Mouse (Mus musculus): Measurements from ENCODE around the gene Ythdf1.
A peak's percentile ranks its signal among the peaks of the same experiment; 100 is the strongest.

Gene Ythdf1

DNA sequence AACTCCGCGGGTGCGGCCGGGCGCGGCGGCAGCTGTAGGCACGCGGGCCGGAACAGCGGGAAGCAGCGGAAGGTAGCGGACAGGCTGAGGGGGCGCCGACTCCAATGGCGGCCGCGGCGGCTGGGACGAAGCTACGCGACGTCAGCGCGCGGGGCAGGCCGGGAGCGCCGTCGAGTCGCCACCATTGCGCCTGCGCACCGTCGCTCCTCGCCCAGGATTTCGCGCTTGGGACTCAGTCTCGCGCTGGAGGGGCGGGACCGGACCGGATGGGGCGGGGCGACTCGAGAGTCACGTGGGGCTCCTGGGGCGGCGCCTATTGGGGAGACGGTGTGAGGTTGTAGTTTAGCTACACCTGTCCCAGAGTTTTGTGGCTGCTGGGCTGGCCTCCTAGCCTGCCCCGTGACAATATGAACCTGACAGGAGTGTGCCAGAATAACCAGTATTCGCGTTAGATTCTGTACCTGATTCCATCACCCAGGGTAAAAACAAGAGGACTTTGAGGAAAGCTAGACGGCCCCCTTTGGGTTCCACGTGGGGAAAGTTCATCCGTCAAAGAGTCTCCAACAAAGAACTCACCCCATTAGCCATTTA is at the start of gene Ythdf1:
Gene Ythdf1, minus strand, starts transcription at position 140 of the 591 bp plus-strand sequence.
- DNase-seq (ENCODE audit: low spot score) = peak; percentile 99

DNA sequence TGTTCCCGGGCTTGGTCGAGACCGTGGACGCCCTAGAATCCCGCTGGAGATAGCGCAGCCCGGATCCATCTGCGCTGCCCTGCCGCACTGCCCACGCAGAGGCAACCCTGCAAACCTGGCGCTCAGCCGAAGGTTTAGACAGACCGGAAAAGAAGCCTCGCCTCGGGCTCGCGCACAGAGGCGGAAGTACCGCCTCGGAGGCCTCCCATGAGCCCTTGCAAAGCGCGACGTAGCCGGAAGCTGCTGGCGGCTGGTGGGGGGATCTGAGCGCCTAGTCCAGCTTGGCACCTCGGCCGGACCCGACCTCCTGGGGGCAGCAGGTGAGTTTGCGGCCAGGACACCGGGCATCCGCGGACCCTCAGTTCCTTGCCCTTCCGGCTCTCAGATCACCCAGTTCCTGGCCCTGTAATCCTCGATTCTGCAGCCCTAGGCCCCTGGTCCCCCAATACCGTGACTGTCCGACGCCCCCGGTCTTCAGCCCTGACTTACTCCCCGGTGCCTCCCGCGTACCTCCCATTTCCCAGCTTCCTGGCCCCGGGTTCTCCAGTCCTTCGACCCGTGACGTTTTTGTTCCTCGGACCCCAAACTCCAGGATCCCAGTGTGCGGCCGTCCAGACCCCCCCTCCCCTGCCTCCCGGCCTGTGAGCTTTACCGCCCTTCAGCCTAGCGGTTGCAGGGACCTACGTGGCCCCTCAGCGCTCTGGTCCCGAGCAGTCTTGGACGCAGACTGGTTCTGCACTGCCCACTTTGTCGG is 46.4 kb upstream of the Ythdf1 start, which contains the start of gene Arfgap1:
Gene Arfgap1, plus strand, starts transcription at position 216 of the 754 bp plus-strand sequence.
- peak; percentile 95 for DNase-seq (ENCODE audit: low spot score)

DNA sequence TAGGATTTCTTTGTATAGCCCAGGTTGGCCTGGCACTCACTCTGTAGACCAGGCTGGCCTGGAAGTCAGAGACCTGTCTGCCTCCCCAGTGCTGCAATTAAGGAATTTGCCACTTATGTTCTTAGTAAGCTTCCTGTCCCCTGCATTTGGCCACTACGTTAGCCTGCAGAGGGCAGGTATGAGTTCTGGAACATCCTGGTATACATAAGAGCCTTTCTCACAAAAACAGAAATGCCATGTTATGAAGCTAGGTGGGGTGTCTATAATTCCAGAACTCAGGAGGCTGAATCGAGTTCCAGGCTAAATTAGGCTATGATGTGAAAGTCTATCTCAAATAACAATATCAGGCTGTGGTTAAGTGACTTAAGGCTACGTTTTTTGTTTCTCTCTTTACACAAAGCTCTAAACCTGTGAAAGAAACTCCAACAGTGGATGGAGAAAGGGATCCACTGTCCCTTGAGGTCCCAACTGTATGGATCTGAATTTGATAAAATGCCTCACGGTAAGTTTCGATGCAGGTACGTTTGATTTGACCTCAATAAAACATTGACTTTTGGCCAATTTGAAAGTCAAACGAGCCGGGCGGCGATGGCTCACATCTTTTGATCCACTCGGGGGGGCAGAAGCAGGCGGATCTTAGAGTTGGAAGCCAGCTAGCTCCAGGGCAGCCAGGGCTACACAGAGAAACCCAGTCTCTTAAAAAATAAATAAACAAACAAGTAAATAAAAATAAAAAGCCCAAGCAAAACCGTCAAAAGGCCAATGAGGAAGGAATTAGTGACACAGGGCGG is 45.5 kb upstream of the Ythdf1 start:
- DNase-seq (ENCODE audit: low spot score) = no peak

DNA sequence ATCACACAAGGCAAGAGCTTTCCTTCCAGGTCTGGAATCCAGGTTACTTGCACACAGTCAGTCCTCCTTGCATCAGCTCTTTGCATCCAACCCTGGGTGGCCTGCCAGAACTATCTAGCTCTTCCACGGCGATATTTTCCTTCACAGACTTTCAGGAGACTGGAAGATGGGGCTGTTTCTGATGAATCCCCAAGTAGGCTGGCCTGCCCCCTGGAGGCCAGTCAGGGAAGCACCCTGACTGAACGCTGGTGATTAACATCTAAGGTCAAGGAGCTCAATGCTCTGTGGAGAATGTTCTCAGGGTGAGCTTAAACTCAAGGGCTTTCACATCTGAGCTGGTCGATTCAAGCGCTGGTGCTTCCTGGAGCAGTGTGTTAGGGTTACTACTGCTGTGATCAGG is 43.2 kb upstream of the Ythdf1 start:
- DNase-seq (ENCODE audit: low spot score) = peak; percentile 79

DNA sequence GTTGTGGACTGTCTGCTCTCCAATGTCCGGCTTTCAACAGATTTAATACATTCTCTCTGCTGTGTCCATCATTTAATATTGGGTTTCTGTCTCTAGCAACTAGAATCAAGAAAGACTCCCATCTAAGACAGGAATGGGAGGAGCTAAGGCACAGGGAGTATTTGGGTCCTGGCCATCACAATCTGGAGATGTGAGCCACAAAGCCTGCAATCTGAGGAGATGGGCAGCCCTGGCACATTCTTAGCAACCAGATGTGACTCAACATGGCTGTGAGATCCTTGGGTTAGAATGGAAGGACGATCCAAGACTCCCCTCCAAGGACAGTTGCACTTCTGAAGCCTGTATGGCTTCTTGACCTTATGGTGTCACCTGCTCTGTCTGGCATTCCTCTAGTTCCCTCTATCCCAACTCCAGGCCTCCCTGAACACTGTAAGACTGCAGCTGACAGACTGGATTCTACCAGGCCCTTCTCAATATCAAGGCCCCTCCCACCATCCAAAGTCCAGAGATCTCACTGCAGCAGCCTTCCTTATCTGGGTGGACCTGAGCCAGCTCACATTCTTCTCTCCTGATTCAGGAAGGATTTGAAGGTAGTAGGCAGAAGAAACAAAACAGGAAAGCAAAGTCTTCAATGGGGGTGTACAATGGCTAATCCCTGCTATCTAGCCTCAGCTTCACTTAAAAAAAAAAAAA is 42.0 kb upstream of the Ythdf1 start:
- peak; percentile 46 for DNase-seq (ENCODE audit: low spot score)

DNA sequence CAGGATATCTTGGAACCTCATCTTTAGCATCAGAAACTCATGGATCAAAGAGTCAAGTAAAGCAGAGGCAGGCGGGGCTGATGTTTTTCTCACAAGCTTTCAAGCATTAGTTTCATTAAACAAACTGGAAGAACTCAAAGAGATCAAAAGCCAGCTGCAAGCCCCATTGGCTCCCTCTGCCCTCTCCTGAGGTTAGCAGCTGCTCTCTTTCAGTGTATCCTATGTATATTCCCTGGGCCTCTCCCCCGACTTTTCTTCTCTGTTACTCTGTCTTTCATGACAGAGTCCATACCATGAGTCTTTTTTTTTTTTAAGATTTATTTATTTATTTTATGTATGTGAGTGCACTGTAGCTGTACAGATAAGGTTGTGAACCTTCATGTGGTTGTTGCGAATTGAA is 39.4 kb upstream of the Ythdf1 start:
- no peak for DNase-seq (ENCODE audit: low spot score)

DNA sequence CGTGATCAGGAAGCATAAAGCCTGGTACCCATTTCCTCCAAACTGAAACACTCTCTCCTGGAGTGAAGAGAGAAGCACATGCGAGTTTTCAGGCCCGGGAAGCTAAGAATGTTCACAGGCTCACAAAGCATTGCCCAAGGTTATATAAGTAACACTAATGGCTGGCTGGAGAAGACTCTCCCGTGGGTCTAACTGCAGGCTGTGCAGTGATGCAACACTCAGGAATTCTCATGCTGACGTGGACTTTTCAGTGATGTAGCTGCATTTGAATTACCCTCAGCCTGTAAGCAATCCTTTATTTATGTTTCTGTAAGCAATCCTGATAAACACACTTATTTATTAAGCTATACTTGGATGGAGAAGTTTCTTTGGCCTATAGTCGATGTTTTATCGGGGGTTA is 38.9 kb upstream of the Ythdf1 start:
- no peak for DNase-seq (ENCODE audit: low spot score)

DNA sequence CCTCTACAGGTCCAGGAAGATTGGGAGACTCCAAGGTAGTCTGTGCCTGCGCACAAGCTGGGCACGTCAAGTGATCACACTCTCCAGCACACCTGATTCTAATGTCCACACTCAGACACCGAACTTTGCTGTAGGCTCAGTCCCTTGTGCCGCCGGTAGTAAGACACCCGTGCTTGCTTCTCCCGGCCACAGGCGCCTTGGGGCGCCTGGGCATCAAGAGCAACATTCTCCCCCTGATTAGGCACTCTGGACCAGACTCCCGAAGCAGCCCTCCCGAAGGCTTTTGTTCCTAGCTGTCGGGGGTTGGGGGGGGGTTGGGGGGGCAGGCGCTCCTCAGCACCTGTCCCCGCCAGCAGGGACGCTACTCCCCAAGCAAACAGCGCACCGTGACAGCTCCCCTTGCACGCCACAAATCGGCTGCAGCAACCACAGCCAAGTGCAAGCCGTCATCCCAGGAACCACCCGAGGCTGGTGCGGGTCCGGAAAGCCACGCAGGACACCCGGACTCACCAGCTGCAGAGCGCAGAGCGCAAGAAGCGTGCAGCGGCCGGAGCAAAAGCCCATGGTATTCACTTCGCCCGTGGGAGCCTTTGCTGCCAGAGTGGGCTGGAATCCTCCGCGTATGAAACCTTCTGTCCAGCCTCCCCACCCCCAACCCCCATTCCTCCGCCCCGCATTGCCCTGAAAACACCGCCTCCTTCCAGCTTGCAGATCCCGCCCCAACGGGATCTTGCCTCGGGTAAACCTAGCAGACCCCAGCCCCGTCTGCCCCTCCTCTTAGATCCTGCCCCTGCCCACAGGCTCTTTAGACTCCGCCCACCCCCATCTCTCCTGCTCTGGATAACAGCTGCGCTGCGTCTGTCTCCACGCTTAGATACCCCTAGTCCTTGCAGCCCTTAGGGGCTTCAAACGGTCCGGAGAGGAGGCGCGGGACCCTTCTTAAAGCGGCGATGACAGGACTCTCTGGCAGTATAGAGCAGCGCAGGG is 33.6 kb upstream of the Ythdf1 start, which contains the start of gene Nkain4:
Gene Nkain4, minus strand, starts transcription at position 639 of the 987 bp plus-strand sequence.
- DNase-seq (ENCODE audit: low spot score) = peak; percentile 43

DNA sequence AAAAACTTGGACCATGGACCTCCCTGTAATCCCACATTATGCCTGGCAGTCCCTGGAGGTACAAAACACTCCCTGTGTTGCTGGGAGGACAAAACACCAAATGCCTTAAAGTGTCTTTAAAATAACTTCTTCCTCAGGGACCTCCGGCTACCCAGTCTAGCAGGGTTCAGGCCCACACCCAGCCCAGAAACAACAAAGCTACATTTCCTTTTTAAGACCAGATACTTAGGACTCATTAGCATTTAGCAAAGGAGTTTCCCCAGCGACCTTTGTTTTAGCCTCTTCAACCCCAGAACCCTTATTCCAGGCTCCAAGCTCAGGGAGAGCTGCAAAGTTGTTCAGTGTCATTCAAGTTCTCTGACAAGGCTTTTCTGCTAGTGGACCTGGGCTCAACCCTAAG is 32.9 kb upstream of the Ythdf1 start:
- no peak for DNase-seq (ENCODE audit: low spot score)

DNA sequence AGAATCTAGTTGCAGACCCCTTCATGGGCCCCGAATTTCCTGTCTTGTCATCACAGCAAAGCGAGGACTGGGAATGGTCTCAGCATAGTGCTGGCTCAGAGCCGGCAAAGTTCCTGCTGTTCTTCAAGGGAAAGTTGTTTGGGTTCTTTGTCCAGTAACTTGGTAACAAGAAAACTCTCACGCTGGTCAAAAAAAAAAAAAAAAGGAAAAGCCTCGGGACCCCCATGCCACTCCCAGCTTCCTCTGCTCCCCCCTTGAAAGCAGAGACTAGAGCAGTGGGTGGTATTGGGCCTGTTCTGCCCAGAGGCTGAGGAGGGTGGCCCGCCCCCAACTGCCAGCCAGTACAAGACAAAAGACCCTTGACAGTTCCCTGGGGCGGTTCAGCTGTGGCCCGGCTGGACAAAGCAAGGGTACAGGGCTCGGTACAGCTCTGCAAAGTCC is 32.0 kb upstream of the Ythdf1 start:
- DNase-seq (ENCODE audit: low spot score) = no peak

DNA sequence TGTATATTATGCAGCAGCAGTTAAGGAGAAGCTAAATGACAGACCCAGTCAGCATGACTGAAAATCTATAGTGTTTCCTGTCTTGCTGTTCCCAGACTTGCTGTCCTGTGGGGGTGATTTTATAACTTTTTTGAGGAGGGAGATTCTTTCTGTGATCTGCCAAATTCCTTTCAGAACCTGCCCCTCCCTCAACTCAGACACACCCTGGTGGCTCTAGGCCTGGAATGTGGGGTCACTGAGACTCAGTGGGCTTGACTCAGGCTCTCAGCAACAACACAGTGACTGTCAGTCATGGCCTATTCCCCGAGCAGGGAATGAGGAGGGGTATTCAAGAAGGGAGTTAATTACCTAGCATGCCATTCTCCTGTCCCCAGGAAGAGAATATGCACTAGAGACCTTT is 29.2 kb upstream of the Ythdf1 start:
- no peak for DNase-seq (ENCODE audit: low spot score)

DNA sequence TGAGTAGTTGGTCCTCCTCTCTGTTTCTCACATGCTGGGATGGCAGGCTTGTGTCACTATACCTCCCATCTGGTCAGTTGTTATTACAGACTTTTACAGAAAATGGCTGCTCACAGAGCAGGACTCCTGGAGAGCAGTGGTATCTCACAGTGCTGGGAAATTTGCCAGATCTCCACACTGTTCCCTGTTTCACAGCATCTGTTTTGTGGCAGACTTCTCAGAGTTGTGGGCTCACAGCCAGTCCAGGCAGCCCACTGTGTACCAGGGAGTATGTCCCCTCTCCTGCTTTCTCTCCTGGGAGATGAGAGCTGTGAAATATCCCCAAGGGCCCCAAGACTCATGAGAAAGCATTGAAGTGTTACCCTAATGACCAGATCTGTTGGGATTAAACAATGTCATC is 21.1 kb upstream of the Ythdf1 start:
- DNase-seq (ENCODE audit: low spot score) = no peak

DNA sequence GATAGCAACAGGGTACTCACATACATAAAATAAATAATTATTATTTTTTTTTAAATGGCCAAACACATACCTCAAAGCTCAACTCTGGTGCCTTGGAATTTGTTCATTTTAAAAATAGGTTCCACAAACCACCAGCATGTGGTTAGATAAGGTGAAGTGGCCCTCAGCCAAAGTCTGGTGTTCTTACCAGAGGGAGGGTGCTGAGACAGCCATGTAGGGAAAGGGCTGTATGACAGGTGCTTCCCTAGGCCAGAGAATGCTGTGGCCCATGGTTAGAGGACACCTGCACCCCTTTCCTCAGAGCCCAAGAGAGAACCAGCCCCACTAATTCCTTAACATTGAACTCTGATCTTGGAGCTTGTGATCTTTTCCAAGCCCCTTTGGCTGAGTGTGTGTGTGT is 19.4 kb upstream of the Ythdf1 start:
- DNase-seq (ENCODE audit: low spot score) = no peak

DNA sequence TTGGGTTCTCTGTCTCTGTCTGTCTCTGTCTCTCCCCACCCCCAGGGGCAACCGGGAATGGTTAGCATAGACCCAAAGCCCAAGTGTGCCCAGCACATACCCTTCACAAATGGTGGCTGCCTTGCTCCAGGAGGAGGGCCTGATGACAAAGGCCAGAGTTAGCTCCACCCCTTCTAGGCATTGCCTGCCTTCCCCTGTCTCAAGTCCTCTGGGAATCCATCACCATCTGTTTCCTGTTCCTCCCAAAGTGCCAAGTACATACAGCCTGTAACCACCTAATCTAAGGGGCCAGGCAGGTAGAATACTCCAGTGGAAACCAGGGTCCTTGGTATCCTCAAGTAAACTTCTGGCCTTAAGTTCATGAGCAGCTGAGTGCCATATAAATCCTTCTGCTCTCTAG is 11.7 kb upstream of the Ythdf1 start:
- DNase-seq (ENCODE audit: low spot score) = no peak

DNA sequence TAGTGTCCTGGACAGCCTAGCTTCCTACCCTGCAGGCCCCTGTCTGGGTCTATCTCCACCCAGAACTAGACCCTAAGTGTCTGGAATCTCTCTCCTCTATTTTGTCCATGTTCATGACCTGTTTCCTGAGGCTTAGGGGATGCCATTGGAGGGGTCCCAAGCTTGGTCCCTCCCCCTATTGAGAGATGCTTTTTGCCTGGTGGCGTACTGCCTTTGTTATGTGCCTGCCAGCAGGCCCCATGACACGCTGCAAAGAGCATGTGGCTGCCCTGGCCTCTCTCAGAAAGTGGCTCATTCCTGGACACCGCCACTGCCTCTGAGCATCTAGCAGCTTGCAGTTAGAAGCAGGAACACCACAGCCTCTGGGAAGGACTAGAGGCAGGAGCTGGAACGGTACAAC is 8.0 kb upstream of the Ythdf1 start, which contains the start of gene Birc7:
Gene Birc7, plus strand, starts transcription at position 301 of the 400 bp plus-strand sequence.
- no peak for DNase-seq (ENCODE audit: low spot score)

DNA sequence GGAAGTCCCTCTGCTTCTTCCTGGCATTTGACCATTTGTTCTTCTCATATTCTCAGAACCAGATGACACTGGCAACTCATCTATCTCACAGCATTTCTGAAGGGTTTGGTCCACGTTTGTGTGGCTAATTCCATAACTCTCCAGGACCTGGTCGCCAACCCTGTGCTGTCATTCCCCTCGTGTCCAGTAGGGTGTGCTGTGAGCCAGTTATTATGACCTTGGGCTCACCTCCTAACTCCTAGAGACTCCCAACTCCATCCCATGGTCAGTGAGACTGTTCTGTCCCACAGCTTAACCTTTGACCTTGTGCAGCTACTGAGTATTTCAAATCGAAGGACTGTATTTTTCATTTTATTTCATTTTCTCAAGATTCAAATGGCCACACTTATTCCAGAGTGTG is 4.4 kb upstream of the Ythdf1 start:
- DNase-seq (ENCODE audit: low spot score) = peak; percentile 74

DNA sequence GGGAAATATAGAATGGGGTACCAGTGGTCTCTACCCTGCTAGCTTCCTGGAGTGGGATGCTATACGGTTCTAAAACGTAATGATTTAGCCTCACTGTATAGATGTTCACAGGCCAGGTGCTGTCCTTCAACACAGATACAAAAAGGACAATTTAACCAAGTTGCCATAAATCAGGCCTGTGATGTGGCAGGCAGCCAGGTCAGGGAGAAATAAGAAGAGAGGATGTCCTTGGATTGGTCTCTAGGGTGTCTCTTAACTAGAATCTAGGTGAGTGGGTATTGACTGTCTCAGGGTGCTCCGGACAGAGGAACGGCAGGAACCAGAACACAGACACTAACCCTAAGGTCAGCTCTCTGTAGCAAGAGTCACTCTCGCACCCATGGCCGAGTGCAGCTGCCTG is 2.0 kb upstream of the Ythdf1 start:
- DNase-seq (ENCODE audit: low spot score) = no peak

DNA sequence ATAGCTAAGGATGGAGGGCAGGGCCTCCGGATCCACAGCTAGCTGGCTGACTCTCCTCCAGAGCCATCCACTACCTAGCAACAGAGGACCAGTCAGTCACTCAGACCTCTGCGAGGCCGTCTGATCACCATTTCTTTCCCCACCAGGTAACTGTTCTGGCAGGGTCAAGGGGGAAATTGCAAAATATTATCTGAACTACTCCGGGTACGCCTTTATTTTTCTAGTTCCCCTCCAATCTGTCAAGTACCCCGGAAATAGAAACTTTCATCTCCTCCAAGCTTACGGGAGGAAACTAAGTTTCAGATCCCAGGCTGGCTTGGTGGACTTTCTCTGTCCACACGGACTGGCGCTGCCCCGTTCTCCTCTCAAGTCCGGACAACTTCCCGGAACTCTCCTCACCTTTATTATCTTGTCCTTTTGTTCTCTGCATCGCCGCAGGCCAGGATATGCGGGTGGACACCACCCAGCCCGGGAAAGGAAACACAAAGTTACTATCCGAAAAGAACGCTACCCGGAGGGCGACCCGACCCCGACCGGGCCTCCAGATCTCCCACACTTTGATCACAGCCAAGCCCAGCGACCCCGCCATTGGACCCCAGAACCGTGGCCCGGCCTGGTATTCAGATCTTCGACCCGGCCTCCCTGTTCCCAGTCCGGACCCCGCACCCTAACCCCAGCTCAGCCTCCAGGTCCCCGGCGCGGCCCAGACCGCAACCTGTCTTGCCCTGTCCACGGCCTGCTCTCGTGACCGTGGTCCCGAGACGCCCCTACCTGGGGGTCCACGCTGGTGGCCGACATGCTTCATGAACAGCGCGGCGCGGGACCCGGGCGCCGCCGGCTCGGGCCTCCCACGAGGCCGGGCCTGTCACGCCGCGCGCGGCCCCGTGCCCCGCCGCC is 588 bp downstream of the Ythdf1 start:
- DNase-seq (ENCODE audit: low spot score) = peak; percentile 19

DNA sequence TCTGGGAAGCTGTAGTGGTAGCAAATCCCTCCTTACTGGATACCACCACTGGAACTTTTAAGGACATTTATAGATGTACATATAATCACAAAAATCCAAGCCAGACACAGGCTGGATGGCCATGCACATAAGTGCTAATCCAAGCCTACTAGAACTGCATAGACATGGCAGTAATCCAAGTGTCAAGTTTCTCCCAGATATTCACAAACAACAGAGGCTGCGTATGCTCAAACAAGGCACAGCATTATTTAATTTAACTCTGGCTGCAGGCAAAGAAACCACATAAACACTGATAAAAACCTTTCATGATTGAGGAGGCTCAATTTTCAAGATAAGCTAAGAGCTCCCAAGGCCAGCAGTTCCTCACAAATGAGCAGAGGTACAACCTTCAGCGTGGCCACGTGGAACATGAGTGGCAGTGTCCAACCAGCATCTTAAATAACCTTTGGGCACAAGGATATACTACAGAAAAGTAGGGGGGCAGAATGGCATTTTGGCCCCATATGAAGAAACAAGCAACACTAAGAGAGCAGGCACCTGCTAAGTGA is 4.8 kb downstream of the Ythdf1 start:
- no peak for DNase-seq (ENCODE audit: low spot score)

DNA sequence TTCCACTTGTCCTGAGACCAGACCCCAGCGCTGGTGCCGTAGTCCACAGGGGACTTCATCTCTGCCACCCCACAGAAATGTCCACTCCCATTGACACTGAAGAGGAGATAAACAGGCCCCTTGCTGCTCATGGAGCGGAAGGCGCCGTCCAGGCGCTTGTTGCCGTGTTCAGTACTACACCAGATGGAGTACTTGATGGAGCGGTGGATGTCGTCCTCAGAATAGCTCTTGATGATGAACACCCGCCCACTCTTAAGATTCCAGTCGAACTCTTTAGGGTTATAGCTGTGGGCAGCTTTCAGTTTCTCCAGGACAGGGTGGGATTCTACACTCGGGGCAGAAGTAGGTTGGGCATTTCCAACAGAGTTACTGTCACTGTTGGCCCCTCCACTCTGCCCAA is 9.8 kb downstream of the Ythdf1 start:
- DNase-seq (ENCODE audit: low spot score) = no peak

Measured in urinary bladder, postnatal 14 days (tissue).